Mouse (Mus musculus): ENCODE measurements around the gene Irak2. TPM values are rescaled to one million over a fixed set of nuclear protein-coding genes. Genes with fewer than 3 reads are reported as not detected.
A peak's percentile ranks its signal among the peaks of the same experiment; 100 is the strongest.

The Irak2 gene
- total and polyA plus RNA-seq, 3 experiments = 30.0 to 39.5 (median 32.5) TPM

DNA sequence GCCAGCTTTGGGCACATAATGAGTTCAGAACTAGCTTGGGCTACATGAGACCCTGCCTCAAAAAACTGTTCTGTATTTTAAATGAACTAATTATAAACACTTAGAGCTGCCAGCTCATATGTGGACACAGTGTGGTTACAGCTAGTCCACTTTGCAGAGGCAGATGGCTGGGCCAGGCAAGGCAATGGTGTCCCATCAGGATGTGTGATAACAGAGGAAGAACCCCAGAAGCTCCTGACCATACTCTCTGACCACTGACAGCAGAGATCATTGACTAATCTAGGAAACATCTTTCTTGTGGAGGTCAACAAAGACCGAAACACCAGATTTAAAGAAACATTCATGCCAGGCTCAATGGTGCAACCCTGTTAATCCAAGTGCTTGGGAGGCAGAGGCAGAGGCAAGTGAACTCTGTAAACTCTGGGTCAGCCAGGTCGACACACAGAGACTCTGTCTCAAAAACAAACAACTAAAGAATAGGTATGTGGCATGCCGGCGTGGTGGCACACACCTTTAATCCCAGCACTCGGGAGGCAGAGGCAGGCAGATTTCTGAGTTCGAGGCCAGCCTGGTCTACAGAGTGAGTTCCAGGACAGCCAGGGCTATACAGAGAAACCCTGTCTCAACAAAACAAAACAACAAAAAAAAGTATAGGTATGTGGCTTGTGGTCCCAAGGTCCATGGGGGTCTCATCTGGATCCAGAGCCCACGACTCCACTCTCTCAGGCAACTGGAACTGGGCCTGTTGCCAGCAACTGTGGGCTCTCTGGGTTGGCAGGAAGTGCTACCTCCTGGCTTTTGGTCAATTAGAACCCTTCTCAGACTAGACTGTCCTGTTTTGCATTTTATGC is 11.3 kb downstream of the Irak2 start:
- Histone ChIP-seq H3K9me3 (replicated peaks; ENCODE audit: low read length) (no peaks in the 10 kb centered on the region), H3K27me3 (replicated peaks) (no peaks in the 10 kb centered on the region), H3K4me3 (replicated peaks in 1 of 3; ENCODE audit: low read depth in 2 of 3, low read length in 2 of 3, poor library complexity in 1 of 3) (no peak overlapping the region), H3K79me2 (replicated peaks; ENCODE audit: control insufficient read depth, extremely low read depth, insufficient read depth, poor library complexity, severe bottlenecking) (peaks cover 31% of the 10 kb centered on the region), H3K4me2 (ENCODE audit: insufficient read depth, low read depth, poor library complexity, severe bottlenecking) (no peak overlapping the region), H3K9ac (ENCODE audit: insufficient read depth, low read depth) (no peak overlapping the region), H3K36me3 (replicated peaks in 1 of 2; ENCODE audit: control insufficient read depth in 1 of 2, insufficient read depth in 1 of 2, low read length in 1 of 2) (peaks cover 41 to 79% of the 10 kb centered on the region in 2 experiments), H3K4me1 (ENCODE audit: control insufficient read depth in 1 of 2, insufficient read depth in 2 of 2) (peaks cover 9 to 77% of the 10 kb centered on the region in 2 experiments), H3K27ac (ENCODE audit: insufficient read depth, low read depth) (peak overlapping the region; percentile 42)
- TF ChIP-seq JUND (conservative IDR thresholded peaks at IDR 0.05; ENCODE audit: low read depth, low read length) (no peak), ELF1 (IDR thresholded peaks at IDR 0.05; ENCODE audit: low read depth, low read length) (0 out of 2 replicates have a peak, but pooled peaks have one; percentile 11), ZMIZ1 (IDR thresholded peaks at IDR 0.05; ENCODE audit: low read depth, low read length) (0 out of 2 replicates have a peak, but pooled peaks have one; percentile 28), PAX5 (IDR thresholded peaks at IDR 0.05; ENCODE audit: low read length) (no peak)
- in situ Hi-C loops (cut with MboI; ENCODE audit: low pct_ligation_motif_present, low pct_unique_long_range_greater_than_20kb, low sequenced_read_pairs) = no loop called here
- dilution Hi-C loops (cut with MboI; ENCODE audit: extremely low pct_ligation_motif_present, extremely low pct_unique_long_range_greater_than_20kb, low sequenced_read_pairs) = no loop called here
- DNase-seq (ENCODE audit: extremely low read depth) = no peak

DNA sequence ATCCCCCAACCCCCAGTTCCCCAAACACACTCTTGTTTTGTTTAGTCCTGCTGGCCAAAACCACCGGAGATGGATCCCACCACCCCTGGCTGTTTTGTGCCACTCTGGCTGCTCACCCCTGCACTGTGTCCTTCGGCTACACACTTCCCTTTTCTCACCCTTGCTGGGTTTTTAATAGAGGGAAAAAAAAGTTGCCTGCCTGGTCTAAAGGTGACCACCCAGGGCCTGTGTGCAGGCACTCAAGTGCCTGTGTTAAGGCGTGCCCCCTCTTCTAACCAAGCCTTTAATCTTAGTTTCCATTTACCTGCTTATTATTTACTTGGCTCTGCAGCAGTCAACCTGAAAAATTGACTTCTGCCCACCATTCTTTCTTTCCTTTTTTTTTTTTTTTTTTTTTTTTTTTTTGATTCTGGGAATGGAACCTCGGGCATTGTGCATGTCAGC is 12.0 kb downstream of the Irak2 start:
- Histone ChIP-seq H3K79me2 (replicated peaks; ENCODE audit: control insufficient read depth, extremely low read depth, insufficient read depth, poor library complexity, severe bottlenecking) (peaks cover 25% of the 10 kb centered on the region), H3K4me1 (ENCODE audit: control insufficient read depth in 1 of 2, insufficient read depth in 2 of 2) (peaks cover 9 to 77% of the 10 kb centered on the region in 2 experiments), H3K4me2 (ENCODE audit: insufficient read depth, low read depth, poor library complexity, severe bottlenecking) (no peak overlapping the region; the same call in 1 of the 2 replicates), H3K4me3 (replicated peaks in 1 of 3; ENCODE audit: low read depth in 2 of 3, low read length in 2 of 3, poor library complexity in 1 of 3) (no peak overlapping the region), H3K36me3 (replicated peaks in 1 of 2; ENCODE audit: control insufficient read depth in 1 of 2, insufficient read depth in 1 of 2, low read length in 1 of 2) (peaks cover 46 to 81% of the 10 kb centered on the region in 2 experiments), H3K9ac (ENCODE audit: insufficient read depth, low read depth) (no peak overlapping the region), H3K27ac (ENCODE audit: insufficient read depth, low read depth) (peak overlapping the region; percentile 42), H3K9me3 (replicated peaks; ENCODE audit: low read length) (no peaks in the 10 kb centered on the region), H3K27me3 (replicated peaks) (no peaks in the 10 kb centered on the region)
- dilution Hi-C loops (cut with MboI; ENCODE audit: extremely low pct_ligation_motif_present, extremely low pct_unique_long_range_greater_than_20kb, low sequenced_read_pairs) (no loop called here), in situ Hi-C loops (cut with MboI; ENCODE audit: low pct_ligation_motif_present, low pct_unique_long_range_greater_than_20kb, low sequenced_read_pairs) (no loop called here)
- TF ChIP-seq ZNF384 (IDR thresholded peaks at IDR 0.05; ENCODE audit: low read depth, low read length) (peak; percentile 66), JUN (IDR thresholded peaks at IDR 0.05; ENCODE audit: insufficient read depth, low read depth, low read length) (no peak)
- no peak for DNase-seq (ENCODE audit: extremely low read depth)

DNA sequence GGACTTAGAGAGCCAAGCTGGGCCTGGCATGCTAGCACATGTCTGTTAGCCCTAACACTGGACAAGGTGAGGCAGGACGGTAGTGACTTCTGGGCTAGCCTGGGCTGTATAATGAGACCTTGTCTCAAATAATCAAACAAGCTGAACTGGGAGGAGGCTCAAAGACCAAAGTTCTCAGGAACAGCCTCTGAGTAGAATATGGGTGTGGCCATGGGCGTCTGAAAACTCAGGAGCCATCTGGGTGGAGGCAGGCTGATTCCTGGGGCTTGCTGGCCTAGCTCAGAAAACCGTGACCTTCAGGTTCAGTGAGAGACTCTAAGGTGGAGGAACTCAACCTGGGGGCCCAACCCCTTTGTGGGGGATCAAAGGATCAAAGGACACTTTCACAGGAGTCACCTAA is 13.4 kb downstream of the Irak2 start:
- Histone ChIP-seq H3K27ac (ENCODE audit: insufficient read depth, low read depth) (no peak overlapping the region), H3K4me2 (ENCODE audit: insufficient read depth, low read depth, poor library complexity, severe bottlenecking) (no peak overlapping the region), H3K36me3 (replicated peaks in 1 of 2; ENCODE audit: control insufficient read depth in 1 of 2, insufficient read depth in 1 of 2, low read length in 1 of 2) (peaks cover 50 to 86% of the 10 kb centered on the region in 2 experiments), H3K27me3 (replicated peaks) (no peaks in the 10 kb centered on the region), H3K4me3 (replicated peaks in 1 of 3; ENCODE audit: low read depth in 2 of 3, low read length in 2 of 3, poor library complexity in 1 of 3) (no peak overlapping the region), H3K9me3 (replicated peaks; ENCODE audit: low read length) (peaks cover 4% of the 10 kb centered on the region), H3K9ac (ENCODE audit: insufficient read depth, low read depth) (no peak overlapping the region), H3K79me2 (replicated peaks; ENCODE audit: control insufficient read depth, extremely low read depth, insufficient read depth, poor library complexity, severe bottlenecking) (peaks cover 27% of the 10 kb centered on the region), H3K4me1 (ENCODE audit: control insufficient read depth in 1 of 2, insufficient read depth in 2 of 2) (peaks cover 7 to 75% of the 10 kb centered on the region in 2 experiments; a peak in 3 of 4 replicates)
- DNase-seq (ENCODE audit: extremely low read depth) = no peak
- in situ Hi-C loops (cut with MboI; ENCODE audit: low pct_ligation_motif_present, low pct_unique_long_range_greater_than_20kb, low sequenced_read_pairs) = no loop called here
- dilution Hi-C loops (cut with MboI; ENCODE audit: extremely low pct_ligation_motif_present, extremely low pct_unique_long_range_greater_than_20kb, low sequenced_read_pairs) = no loop called here
- TF ChIP-seq POLR2A (IDR thresholded peaks at IDR 0.05; ENCODE audit: low read depth, low read length) (no peak), SIN3A (IDR thresholded peaks at IDR 0.05; ENCODE audit: low read length) (no peak), MAZ (IDR thresholded peaks at IDR 0.05; ENCODE audit: low read depth, low read length) (no peak), POLR2AphosphoS2 (IDR thresholded peaks at IDR 0.05; ENCODE audit: low read depth, low read length) (no peak), MEF2A (IDR thresholded peaks at IDR 0.05; ENCODE audit: borderline replicate concordance, low read depth, low read length) (no peak), ZNF384 (IDR thresholded peaks at IDR 0.05; ENCODE audit: low read depth, low read length) (no peak), BHLHE40 (IDR thresholded peaks at IDR 0.05; ENCODE audit: low read depth, low read length) (no peak), HCFC1 (IDR thresholded peaks at IDR 0.05; ENCODE audit: low read depth, low read length) (no peak), NRF1 (IDR thresholded peaks at IDR 0.05; ENCODE audit: low read depth, low read length) (no peak), UBTF (IDR thresholded peaks at IDR 0.05; ENCODE audit: low read depth, low read length) (no peak), E2F4 (IDR thresholded peaks at IDR 0.05; ENCODE audit: insufficient replicate concordance, low read depth, low read length) (no peak), CTCF (conservative IDR thresholded peaks at IDR 0.05 in 1 of 2, IDR thresholded peaks at IDR 0.05 in 1 of 2; ENCODE audit: low read depth in 2 of 2, low read length in 2 of 2) (no peak)
